Mouse (Mus musculus) heart, adult 2 months (tissue): ENCODE measurements around the gene Mylk3.

Experiments used
- CTCF ChIP-seq: fragments of 200-600 bp; IDR thresholded peaks from 2 replicates; pipeline ENCODE4 v1.8.1; 2022; ENCODE audit warnings: antibody characterized with exemption, mild to moderate bottlenecking, moderate library complexity
- POLR2A ChIP-seq: fragments of 200-500 bp; IDR thresholded peaks from 2 replicates; pipeline ENCODE4 v1.6.1; 2011; ENCODE audit warnings: mild to moderate bottlenecking, low read depth, low read length, control low read depth; ENCODE audit not compliant: insufficient read depth

DNA sequence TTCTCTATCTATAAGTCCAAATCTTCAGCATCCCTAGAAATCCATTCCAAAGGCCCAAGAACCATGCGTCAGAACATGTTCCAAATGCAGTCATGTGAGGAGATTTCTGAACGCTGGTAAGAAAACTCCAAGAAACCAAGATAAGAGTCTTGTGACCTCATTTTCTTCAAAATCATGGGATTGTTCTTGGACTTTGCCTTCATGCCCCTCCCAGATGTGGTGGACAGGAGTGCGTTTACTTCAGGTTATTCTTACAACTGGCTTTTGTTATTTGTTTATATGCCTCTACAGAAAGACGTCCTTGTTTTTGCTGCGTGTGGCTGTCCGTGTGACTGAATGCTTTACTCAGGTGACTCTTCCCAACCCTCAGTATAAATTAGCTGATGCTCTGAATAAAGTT is 7.1 kb upstream of the Mylk3 start:
- TF ChIP-seq CTCF (no peak), POLR2A (no peak)
